ENCODE assay signal across 7 mouse cellular contexts in the genomic region with DNA sequence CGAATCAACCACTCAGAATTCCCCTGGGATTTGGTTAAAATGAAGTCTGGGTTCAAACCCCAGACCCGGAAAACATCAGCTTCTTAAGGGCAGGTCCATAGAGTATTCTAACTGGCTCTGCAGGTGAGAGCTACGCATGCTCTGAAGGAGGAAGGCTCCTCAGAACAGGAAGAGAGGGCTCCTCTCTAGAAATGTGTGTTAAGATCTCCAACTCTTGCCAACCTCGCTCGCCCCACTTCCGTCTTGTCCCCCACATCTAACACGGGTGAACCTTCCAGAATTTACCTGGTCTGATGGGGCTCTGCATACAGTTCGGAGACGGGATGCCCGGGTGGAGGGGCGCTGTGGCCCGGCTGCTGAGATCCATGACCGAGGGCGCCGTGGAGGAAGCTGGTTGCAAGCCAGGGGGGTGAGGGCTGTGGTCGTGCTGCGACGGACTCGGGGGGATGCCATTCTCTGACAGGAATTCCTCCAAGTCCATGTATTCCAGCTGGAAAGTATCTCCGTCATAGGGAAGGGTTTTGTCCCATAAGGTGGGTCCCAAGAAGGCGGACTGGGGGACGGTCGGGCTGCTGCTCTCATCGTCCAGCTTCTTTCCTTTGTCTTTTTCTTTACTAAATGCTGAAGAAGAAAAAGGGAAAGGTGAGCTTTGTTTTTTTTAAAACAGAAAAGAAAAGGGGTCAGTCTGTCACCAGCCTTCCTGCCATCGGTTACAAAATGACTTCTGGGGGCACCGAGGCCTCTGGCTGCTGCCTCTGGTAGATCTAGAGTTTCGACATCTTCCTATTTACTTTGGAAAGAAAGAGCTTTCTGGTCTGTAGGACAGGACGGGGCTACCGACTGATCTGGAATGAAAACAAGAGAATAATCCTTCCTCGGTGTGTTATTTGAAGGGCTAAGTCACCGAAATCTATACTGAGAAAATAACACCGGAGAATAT. TPM values are rescaled to one million over a fixed set of nuclear protein-coding genes. Genes with fewer than 3 reads are reported as not detected.
DNase-seq lines count a peak whose midpoint lies in the region; ATAC-seq and TF ChIP-seq lines count a peak whose summit lies in the region.

No protein-coding gene starts in this region.

- no peak for TF ChIP-seq CTCF in lung, embryonic 14.5 days (IDR thresholded peaks at IDR 0.05; ENCODE audit: low read depth)
- no peak for TF ChIP-seq CTCF in liver, embryonic 14.5 days (IDR thresholded peaks at IDR 0.05; ENCODE audit: low read depth)

- DNase-seq in lung, embryonic 14.5 days = no peak
- DNase-seq in lung, postnatal 25 days (ENCODE audit: low spot score) = no peak
- no peak for DNase-seq in forebrain, embryonic 14.5 days (ENCODE audit: low spot score)
- DNase-seq in liver, embryonic 14.5 days (ENCODE audit: low read depth in 3 of 3, low spot score in 3 of 3) = no peak
- peak; percentile 52 for DNase-seq in thymus, postnatal 0 days (ENCODE audit: low spot score)
- DNase-seq in cerebellum, postnatal 4 days (ENCODE audit: low spot score in 2 of 2) = no peak
- no peak for DNase-seq in cerebellum, postnatal 25 days

- H3K4me3 ChIP-seq in lung, embryonic 14.5 days (ENCODE audit: low read depth, low read length) = peak overlapping the region; percentile 42
- 0 out of 2 replicates have a peak overlapping the region, but pooled peaks have one; percentile 3 for H3K4me3 ChIP-seq in forebrain, embryonic 14.5 days (ENCODE audit: low read depth, low read length)
- peak overlapping the region; percentile 31 to 48 for H3K4me3 ChIP-seq in liver, embryonic 14.5 days (ENCODE audit: insufficient read depth in 1 of 2, low read depth in 2 of 2, low read length in 2 of 2)

- WGBS in lung, embryonic 14.5 days = 49% methylated on average over 32 of the region's 32 CpGs
- 46% methylated on average over 32 of the region's 32 CpGs for WGBS in forebrain, embryonic 14.5 days
- WGBS in liver, embryonic 14.5 days (ENCODE audit: insufficient replicate concordance) = 26% methylated on average over 32 of the region's 32 CpGs

- ATAC-seq in lung, embryonic 14.5 days (ENCODE audit: insufficient read depth) = no peak
- no peak for ATAC-seq in forebrain, embryonic 14.5 days
- no peak for ATAC-seq in liver, embryonic 14.5 days (ENCODE audit: insufficient read depth)

- TF ChIP-seq EP300 in liver, embryonic 14.5 days (IDR thresholded peaks at IDR 0.05; ENCODE audit: low read depth) = no peak

- peaks cover 5% of the 10 kb centered on the region; the same call in 1 of the 2 replicates for H3K4me1 ChIP-seq in lung, embryonic 14.5 days (ENCODE audit: insufficient read depth)
- H3K4me1 ChIP-seq in forebrain, embryonic 14.5 days (ENCODE audit: control insufficient read depth, insufficient read depth, low read length) = peaks cover 11% of the 10 kb centered on the region; the same call in 1 of the 2 replicates
- peaks cover 0 to 7% of the 10 kb centered on the region in 2 experiments; a peak in 2 of 4 replicates for H3K4me1 ChIP-seq in liver, embryonic 14.5 days (replicated peaks; ENCODE audit: control insufficient read depth in 2 of 2, insufficient read depth in 2 of 2, low read length in 1 of 2)

- H3K36me3 ChIP-seq in lung, embryonic 14.5 days (ENCODE audit: insufficient read depth) = no peaks in the 10 kb centered on the region
- no peaks in the 10 kb centered on the region for H3K36me3 ChIP-seq in forebrain, embryonic 14.5 days (ENCODE audit: control insufficient read depth, insufficient read depth, low read length)
- H3K36me3 ChIP-seq in liver, embryonic 14.5 days (replicated peaks; ENCODE audit: control insufficient read depth, insufficient read depth, low read depth) = no peaks in the 10 kb centered on the region

- no peaks in the 10 kb centered on the region for H3K9me3 ChIP-seq in lung, embryonic 14.5 days (ENCODE audit: low read depth, low read length)
- H3K9me3 ChIP-seq in forebrain, embryonic 14.5 days (replicated peaks; ENCODE audit: control insufficient read depth, low read length) = no peaks in the 10 kb centered on the region
- H3K9me3 ChIP-seq in liver, embryonic 14.5 days (ENCODE audit: control insufficient read depth, low read length) = no peaks in the 10 kb centered on the region

- H3K27ac ChIP-seq in lung, embryonic 14.5 days (ENCODE audit: low read depth) = no peak overlapping the region
- H3K27ac ChIP-seq in forebrain, embryonic 14.5 days (ENCODE audit: low read depth, low read length) = no peak overlapping the region
- H3K27ac ChIP-seq in liver, embryonic 14.5 days = no peak overlapping the region

- peaks cover 10% of the 10 kb centered on the region; the same call in 1 of the 2 replicates for H3K27me3 ChIP-seq in lung, embryonic 14.5 days (ENCODE audit: insufficient read depth, low read length)
- peaks cover 38% of the 10 kb centered on the region for H3K27me3 ChIP-seq in forebrain, embryonic 14.5 days (replicated peaks; ENCODE audit: control insufficient read depth, insufficient read depth, low read length)
- peaks cover 34% of the 10 kb centered on the region for H3K27me3 ChIP-seq in liver, embryonic 14.5 days (ENCODE audit: control insufficient read depth, insufficient read depth, low read length)

- 0 out of 2 replicates have a peak overlapping the region, but pooled peaks have one; percentile 0 for H3K9ac ChIP-seq in lung, embryonic 14.5 days
- no peak overlapping the region for H3K9ac ChIP-seq in forebrain, embryonic 14.5 days (ENCODE audit: low read length)
- no peak overlapping the region for H3K9ac ChIP-seq in liver, embryonic 14.5 days (replicated peaks)

- H3K4me2 ChIP-seq in lung, embryonic 14.5 days = peak overlapping the region; percentile 67
- H3K4me2 ChIP-seq in forebrain, embryonic 14.5 days (ENCODE audit: low read length) = peak overlapping the region; percentile 81; the same call in 1 of the 2 replicates
- peak overlapping the region; percentile 67 for H3K4me2 ChIP-seq in liver, embryonic 14.5 days (ENCODE audit: low read depth)

RNA-seq across cellular contexts. Expression of a gene that starts 2.9 kb away (rescaled TPM):
- polyA plus RNA-seq in lung, embryonic 14.5 days (2014; fragmentation: Nextera tagmentation; extraction: Ambion mirVana) = 3.6 and 4.4 TPM in 2 replicates
- 3.5 and 4.9 TPM in 2 replicates for polyA plus RNA-seq in forebrain, embryonic 14.5 days (2014; fragmentation: Nextera tagmentation; extraction: Ambion mirVana)
- 2.5 and 2.7 TPM in 2 replicates for polyA plus RNA-seq in liver, embryonic 14.5 days (2012; rRNA removed)
- 3.7 TPM in 2 replicates for polyA plus RNA-seq in liver, embryonic 14.5 days (2014; fragmentation: Nextera tagmentation; extraction: Ambion mirVana)
- 0.72 and 0.85 TPM in 2 replicates for polyA plus RNA-seq in thymus, postnatal 0 days (2015; fragmentation: Nextera tagmentation; extraction: Ambion mirVana)
